Mouse (Mus musculus): ENCODE measurements around the gene Olfr556.
"Not testable (repeated sequence)": the region's sequence is repeated elsewhere in the genome, so short reads cannot be mapped to it uniquely, and the experiment has no call there.

Olfr556 gene

GRCm38 (mm10) chr7:102664599-102664998 is at the start of gene Olfr556:
TSS of gene Olfr556 (plus strand) at chr7:102664899.
- no peak for DNase-seq (ENCODE audit: low read depth, low spot score)

- DNase-seq (ENCODE audit: low read depth, low spot score), result no peak
Measured at GRCm38 (mm10) chr7:102618118-102618517, 46.6 kb upstream of the Olfr556 start, which contains the start of gene Olfr553. TSS of gene Olfr553 (minus strand) at chr7:102618218.

GRCm38 (mm10) chr7:102619608-102620007 is 45.1 kb upstream of the Olfr556 start:
- DNase-seq (ENCODE audit: low read depth, low spot score), result no peak

- DNase-seq (ENCODE audit: low read depth, low spot score), result not testable (repeated sequence)
Measured at GRCm38 (mm10) chr7:102620368-102620767, 44.3 kb upstream of the Olfr556 start.

- no peak for DNase-seq (ENCODE audit: low read depth, low spot score)
Measured at GRCm38 (mm10) chr7:102636665-102637064, 28.0 kb upstream of the Olfr556 start.

GRCm38 (mm10) chr7:102638132-102638531 is 26.6 kb upstream of the Olfr556 start, which contains the start of gene Olfr554:
TSS of gene Olfr554 (plus strand) at chr7:102638432.
- DNase-seq (ENCODE audit: low read depth, low spot score), result no peak

GRCm38 (mm10) chr7:102644945-102645344 is 19.8 kb upstream of the Olfr556 start:
- DNase-seq (ENCODE audit: low read depth, low spot score), result not testable (repeated sequence)

- no peak for DNase-seq (ENCODE audit: low read depth, low spot score)
Measured at GRCm38 (mm10) chr7:102658523-102658922, 6.2 kb upstream of the Olfr556 start, which contains the start of gene Olfr555. TSS of gene Olfr555 (plus strand) at chr7:102658823.

GRCm38 (mm10) chr7:102665378-102665777 is 679 bp downstream of the Olfr556 start:
- no peak for DNase-seq (ENCODE audit: low read depth, low spot score)

GRCm38 (mm10) chr7:102676225-102676624 is 11.5 kb downstream of the Olfr556 start:
- no peak for DNase-seq (ENCODE audit: low read depth, low spot score)

- DNase-seq (ENCODE audit: low read depth, low spot score), result no peak
Measured at GRCm38 (mm10) chr7:102681916-102682315, 17.2 kb downstream of the Olfr556 start.

GRCm38 (mm10) chr7:102686944-102687501 is 22.3 kb downstream of the Olfr556 start, which contains the start of gene Trim68:
TSS of gene Trim68 (minus strand) at chr7:102687327.
- DNase-seq (ENCODE audit: low read depth, low spot score), result peak; percentile 65

GRCm38 (mm10) chr7:102695358-102696125 is 30.8 kb downstream of the Olfr556 start, which contains the start of gene Olfr557:
TSS of gene Olfr557 (plus strand) at chr7:102695910.
- DNase-seq (ENCODE audit: low read depth, low spot score), result no peak

GRCm38 (mm10) chr7:102698461-102698860 is 33.8 kb downstream of the Olfr556 start:
- DNase-seq (ENCODE audit: low read depth, low spot score), result no peak

- DNase-seq (ENCODE audit: low read depth, low spot score), result no peak
Measured at GRCm38 (mm10) chr7:102701915-102702314, 37.2 kb downstream of the Olfr556 start, which contains the start of gene Olfr558. TSS of gene Olfr558 (plus strand) at chr7:102702215.

- DNase-seq (ENCODE audit: low read depth, low spot score), result no peak
Measured at GRCm38 (mm10) chr7:102718970-102719369, 54.3 kb downstream of the Olfr556 start, which contains the start of gene Olfr33. TSS of gene Olfr33 (minus strand) at chr7:102719070.
